Mouse (Mus musculus): ENCODE measurements at regions not wholly inside any gene's neighbourhood (a gene's known extent, or its start where the extent isn't known, plus 50 kb on each side); places are given as distances from the start of the nearest gene placed in this dataset.

DNA sequence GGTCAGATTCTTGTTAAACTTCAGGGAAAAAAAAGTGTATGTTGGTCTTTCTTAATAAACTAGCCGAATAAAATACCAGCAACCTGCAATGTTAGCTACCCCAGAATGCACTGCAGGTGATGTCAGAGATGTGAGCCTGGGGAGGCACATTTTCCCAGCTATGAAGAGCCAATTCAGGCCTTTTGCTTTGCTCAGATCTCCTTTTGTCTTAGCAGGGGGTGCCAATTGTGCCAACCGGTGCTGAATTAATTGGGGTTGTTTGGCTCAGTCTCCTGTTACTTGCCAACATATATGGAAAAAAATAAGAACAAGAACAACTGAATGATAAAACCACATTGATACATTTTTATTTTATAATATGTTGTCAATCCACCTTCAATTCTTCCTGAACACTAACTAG, 751.8 kb upstream of the Tenm3 start:
- no peak for TF ChIP-seq CTCF (conservative IDR thresholded peaks at IDR 0.05; ENCODE audit: insufficient read depth, insufficient read length, low read depth, low read length)
- TF ChIP-seq POLR2A (IDR thresholded peaks at IDR 0.05; ENCODE audit: low read depth, low read length), result no peak

All from kidney, adult 2 months (tissue).